Mouse (Mus musculus) CH12.LX (cell line): ENCODE measurements at regions not wholly inside any gene's neighbourhood (a gene's known extent, or its start where the extent isn't known, plus 50 kb on each side); places are given as distances from the start of the nearest gene placed in this dataset.

Experiments
- DNase-seq: peaks from one replicate; pipeline ENCODE4 v3.0.0-alpha.2; 2013; ENCODE audit errors: extremely low read depth
- H3K27ac ChIP-seq: 2 replicates; pipeline ENCODE4 v1.5.1; 2012; ENCODE audit warnings: low read depth, mild to moderate bottlenecking, control low read depth, moderate library complexity; ENCODE audit not compliant: insufficient read depth
- H3K27me3 ChIP-seq: replicated peaks from 2 replicates; pipeline ENCODE3; 2012; ENCODE audit warnings: inconsistent platforms
- H3K36me3 ChIP-seq, 2 experiments: replicated peaks in 1 of 2; 2 replicates each; pipeline versions ENCODE3 to v1.6.1; 2012; ENCODE audit warnings: inconsistent platforms in 1 of 2, low read length in 1 of 2, mild to moderate bottlenecking in 1 of 2, mixed read lengths in 1 of 2, moderate library complexity in 1 of 2; ENCODE audit not compliant: control insufficient read depth in 1 of 2, insufficient read depth in 1 of 2
- H3K4me1 ChIP-seq, 2 experiments: 2 replicates each; pipeline ENCODE4 v1.6.1; 2012; ENCODE audit warnings: inconsistent platforms in 1 of 2, moderate library complexity in 1 of 2; ENCODE audit not compliant: insufficient read depth in 2 of 2, control insufficient read depth in 1 of 2
- H3K4me2 ChIP-seq: 2 replicates; pipeline ENCODE4 v1.6.1; 2012; ENCODE audit warnings: low read depth, mild to moderate bottlenecking, control low read depth; ENCODE audit not compliant: poor library complexity, insufficient read depth, severe bottlenecking
- H3K4me3 ChIP-seq, 3 experiments: fragments of 150-350 bp in 1 of 3; sonication (generic) in 1 of 3; replicated peaks in 1 of 3; 2 replicates each; pipeline versions ENCODE3 to v1.5.1; 2011 to 2012; ENCODE audit warnings: low read depth in 2 of 3, low read length in 2 of 3, mild to moderate bottlenecking in 2 of 3, moderate library complexity in 2 of 3, control low read depth in 1 of 3, improper control_type of control experiment in 1 of 3, inconsistent platforms in 1 of 3, mixed read lengths in 1 of 3; ENCODE audit not compliant: poor library complexity in 1 of 3
- H3K79me2 ChIP-seq: replicated peaks from 2 replicates; pipeline ENCODE4 v1.6.1; 2012; ENCODE audit warnings: mild to moderate bottlenecking, moderate library complexity; ENCODE audit not compliant: control insufficient read depth, poor library complexity, insufficient read depth, severe bottlenecking; ENCODE audit errors: extremely low read depth
- H3K9ac ChIP-seq: 2 replicates; pipeline ENCODE4 v1.6.1; 2012; ENCODE audit warnings: low read depth, mild to moderate bottlenecking, control low read depth, moderate library complexity; ENCODE audit not compliant: insufficient read depth
- H3K9me3 ChIP-seq: replicated peaks from 2 replicates; pipeline ENCODE3; 2012; ENCODE audit warnings: low read length, inconsistent platforms, mixed read lengths
- BHLHE40 ChIP-seq: IDR thresholded peaks from 2 replicates; pipeline ENCODE4 v1.6.1; 2011; ENCODE audit warnings: mild to moderate bottlenecking, low read depth, low read length, improper control_type of control experiment
- CHD1 ChIP-seq: IDR thresholded peaks from 2 replicates; pipeline ENCODE4 v1.6.1; 2012; ENCODE audit warnings: low read depth, low read length, improper control_type of control experiment, inconsistent platforms
- CHD2 ChIP-seq: IDR thresholded peaks from 2 replicates; pipeline ENCODE4 v1.6.1; 2011; ENCODE audit warnings: low read length, improper control_type of control experiment
- E2F4 ChIP-seq: IDR thresholded peaks from 2 replicates; pipeline ENCODE4 v1.6.1; 2011; ENCODE audit warnings: low read depth, low read length, improper control_type of control experiment; ENCODE audit not compliant: insufficient replicate concordance
- ELF1 ChIP-seq: IDR thresholded peaks from 2 replicates; pipeline ENCODE4 v1.6.1; 2014; ENCODE audit warnings: low read depth, mild to moderate bottlenecking, inconsistent platforms, low read length, improper control_type of control experiment
- EP300 ChIP-seq: IDR thresholded peaks from 2 replicates; pipeline ENCODE4 v1.6.1; 2011; ENCODE audit warnings: low read length, improper control_type of control experiment
- HCFC1 ChIP-seq: IDR thresholded peaks from 2 replicates; pipeline ENCODE4 v1.6.1; 2012; ENCODE audit warnings: low read depth, mild to moderate bottlenecking, inconsistent platforms, low read length, improper control_type of control experiment
- JUN ChIP-seq: IDR thresholded peaks from 2 replicates; pipeline ENCODE4 v1.6.1; 2011; ENCODE audit warnings: low read depth, mild to moderate bottlenecking, low read length, improper control_type of control experiment, moderate library complexity; ENCODE audit not compliant: insufficient read depth
- MAFK ChIP-seq: IDR thresholded peaks from 2 replicates; pipeline ENCODE4 v1.6.1; 2011; ENCODE audit warnings: low read length, improper control_type of control experiment; ENCODE audit not compliant: insufficient replicate concordance
- MAZ ChIP-seq: IDR thresholded peaks from 2 replicates; pipeline ENCODE4 v1.6.1; 2012; ENCODE audit warnings: low read depth, mild to moderate bottlenecking, inconsistent platforms, low read length, improper control_type of control experiment, moderate library complexity
- PAX5 ChIP-seq: IDR thresholded peaks from 2 replicates; pipeline ENCODE4 v1.6.1; 2012; ENCODE audit warnings: low read length, inconsistent platforms, mixed read lengths
- SMC3 ChIP-seq: IDR thresholded peaks from 2 replicates; pipeline ENCODE4 v1.6.1; 2011; ENCODE audit warnings: low read depth, low read length, improper control_type of control experiment
- TBP ChIP-seq: conservative IDR thresholded peaks from 2 replicates; pipeline ENCODE4 v1.6.1; 2011; ENCODE audit warnings: low read depth, low read length, improper control_type of control experiment
- USF2 ChIP-seq: conservative IDR thresholded peaks from 2 replicates; pipeline ENCODE4 v1.6.1; 2011; ENCODE audit warnings: low read depth, low read length, improper control_type of control experiment
- ZC3H11A ChIP-seq: IDR thresholded peaks from 2 replicates; pipeline ENCODE4 v1.6.1; 2012; ENCODE audit warnings: low read depth, mild to moderate bottlenecking, inconsistent platforms, low read length, improper control_type of control experiment
- dilution Hi-C: fragments of 300-500 bp; cut with MboI; formaldehyde crosslinking; loops from 2 replicates; pipeline ENCODE4 v1.14.3; 2020; ENCODE audit warnings: low sequenced_read_pairs; ENCODE audit not compliant: extremely low pct_unique_long_range_greater_than_20kb, extremely low pct_ligation_motif_present
- in situ Hi-C: fragments of 300-500 bp; cut with MboI; formaldehyde crosslinking; loops from 3 replicates; pipeline ENCODE4 v1.14.3; 2019; ENCODE audit warnings: low sequenced_read_pairs, low pct_ligation_motif_present, low pct_unique_long_range_greater_than_20kb, mixed read lengths

- Histone ChIP-seq H3K27ac (no peak overlapping the region), H3K79me2 (no peaks in the 10 kb centered on the region), H3K9me3 (peaks cover 5% of the 10 kb centered on the region), H3K4me1 (no peaks in the 10 kb centered on the region), H3K27me3 (peaks cover 42% of the 10 kb centered on the region), H3K9ac (no peak overlapping the region), H3K4me2 (no peak overlapping the region), H3K36me3 (no peaks in the 10 kb centered on the region), H3K4me3 (no peak overlapping the region)
- no peak for TF ChIP-seq USF2
- TF ChIP-seq PAX5 = no peak
- TF ChIP-seq SMC3 = no peak
- TF ChIP-seq HCFC1 = no peak
- TF ChIP-seq E2F4 = no peak
- no peak for TF ChIP-seq MAFK
- TF ChIP-seq CHD1 = no peak
- TF ChIP-seq BHLHE40 = no peak
- TF ChIP-seq CHD2 = no peak
- no peak for DNase-seq
- dilution Hi-C loops = no loop called here
- in situ Hi-C loops = no loop called here
Measured at GRCm38 (mm10) chr9:74732451-74732850, 129.3 kb upstream of the Onecut1 start.

DNA sequence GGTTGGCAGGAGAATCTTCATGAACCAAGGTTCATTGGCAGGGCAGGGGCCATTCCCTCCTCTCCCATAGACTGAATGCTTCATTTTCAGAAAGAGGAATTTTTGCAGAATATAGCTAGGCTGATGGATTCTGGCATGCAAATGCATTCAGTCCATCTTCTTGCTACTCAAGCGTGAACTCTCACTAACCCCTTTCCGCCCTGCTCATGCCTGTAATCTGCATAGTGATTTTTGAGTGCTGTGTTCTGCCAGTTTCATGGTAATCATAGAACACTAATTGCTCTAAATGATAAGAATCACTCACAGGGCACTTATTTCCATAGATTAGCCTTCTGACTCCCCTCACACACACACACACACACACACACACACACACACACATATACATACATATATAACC lies 119.8 kb upstream of the Onecut1 start:
- Histone ChIP-seq H3K36me3 (no peaks in the 10 kb centered on the region), H3K9ac (no peak overlapping the region), H3K9me3 (no peaks in the 10 kb centered on the region), H3K4me1 (no peaks in the 10 kb centered on the region), H3K4me2 (no peak overlapping the region), H3K79me2 (no peaks in the 10 kb centered on the region), H3K27me3 (peaks cover 15% of the 10 kb centered on the region), H3K4me3 (no peak overlapping the region), H3K27ac (no peak overlapping the region)
- dilution Hi-C loops = no loop called here
- DNase-seq = no peak
- TF ChIP-seq JUN (no peak), EP300 (no peak), MAZ (no peak), E2F4 (no peak), ZC3H11A (no peak)
- in situ Hi-C loops = no loop called here

DNA sequence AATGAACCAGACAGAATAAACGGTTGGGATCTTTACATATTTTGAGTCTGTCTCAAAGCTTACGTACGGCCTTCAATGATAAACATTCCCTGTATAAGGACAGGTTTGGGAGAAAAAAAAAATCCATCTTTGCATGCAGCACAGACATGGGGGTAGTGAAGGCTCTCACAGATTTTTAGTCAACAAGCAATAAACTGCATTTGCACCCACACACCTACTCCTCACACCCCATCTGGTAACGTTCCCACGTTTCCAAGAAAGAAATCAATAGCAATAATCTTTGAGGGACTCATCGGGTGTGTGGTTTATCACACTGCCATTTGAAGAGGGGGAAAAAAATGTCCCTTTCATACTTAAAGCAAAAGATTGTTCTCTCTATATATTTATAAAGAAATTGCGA lies 113.8 kb upstream of the Onecut1 start:
- H3K4me3 ChIP-seq = no peak overlapping the region
- no peak for DNase-seq
- H3K9me3 ChIP-seq = no peaks in the 10 kb centered on the region
- no peaks in the 10 kb centered on the region for H3K36me3 ChIP-seq
- in situ Hi-C loops (no loop called here), dilution Hi-C loops (no loop called here)
- H3K4me1 ChIP-seq = no peaks in the 10 kb centered on the region
- H3K4me2 ChIP-seq = no peak overlapping the region
- H3K79me2 ChIP-seq = no peaks in the 10 kb centered on the region
- H3K27me3 ChIP-seq = peaks cover 55% of the 10 kb centered on the region
- TF ChIP-seq TBP (no peak), JUN (no peak), ELF1 (no peak)
- H3K27ac ChIP-seq = no peak overlapping the region
- no peak overlapping the region for H3K9ac ChIP-seq
